ENCODE assay signal across 10 mouse cellular contexts in the genomic region with DNA sequence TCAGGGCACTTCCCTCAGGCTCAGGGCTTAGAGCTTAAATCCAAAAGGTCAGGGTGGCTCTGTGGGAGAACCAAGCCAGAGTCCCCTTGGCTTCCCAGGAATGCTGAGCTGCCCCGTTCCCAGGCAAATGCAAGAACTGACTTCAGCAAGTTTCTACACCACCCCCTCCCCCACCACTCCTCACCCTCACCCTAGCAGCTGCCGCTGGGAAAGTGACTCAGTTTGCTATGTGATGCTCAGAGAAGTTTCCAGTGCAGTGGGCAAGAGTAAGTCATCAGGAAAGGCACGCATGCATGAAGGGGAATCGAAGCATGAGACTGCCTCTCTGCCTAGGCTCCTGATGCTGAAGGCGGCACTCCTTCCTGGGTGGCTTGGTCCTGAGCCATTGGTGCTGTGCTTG. TPM values are rescaled to one million over a fixed set of nuclear protein-coding genes. Genes with fewer than 3 reads are reported as not detected.
DNase-seq lines count a peak whose midpoint lies in the region; ATAC-seq and TF ChIP-seq lines count a peak whose summit lies in the region.
"Had no signal": no experiment of that assay in that cellular context is flagged by ENCODE, and none has a peak within 500 bp of the region (broad histone marks: within the 10 kb centered on the region; RNA-seq: fewer than 3 reads in every experiment).

No protein-coding gene starts in this region.

- no peaks in the 10 kb centered on the region for H3K4me1 ChIP-seq in forebrain, postnatal 0 days (ENCODE audit: insufficient read depth)
- H3K4me1 ChIP-seq in forebrain, embryonic 16.5 days (replicated peaks; ENCODE audit: control insufficient read depth, insufficient read depth, low read length) = no peaks in the 10 kb centered on the region
- peaks cover 2% of the 10 kb centered on the region; the same call in 1 of the 2 replicates for H3K4me1 ChIP-seq in lung, postnatal 0 days (ENCODE audit: insufficient read depth, low read depth, low read length)
- no peaks in the 10 kb centered on the region for H3K4me1 ChIP-seq in lung, adult 2 months (ENCODE audit: control insufficient read depth, insufficient read depth, low read length)
- H3K4me1 ChIP-seq in embryonic fibroblast, embryonic 13.5 days (ENCODE audit: control insufficient read depth, insufficient read depth, low read length) = peaks cover 6% of the 10 kb centered on the region; the same call in 1 of the 2 replicates
- H3K4me1 ChIP-seq in stomach, embryonic 16.5 days (ENCODE audit: control insufficient read depth, insufficient read depth, low read length) = peaks cover 4% of the 10 kb centered on the region; the same call in 1 of the 2 replicates
- H3K4me1 ChIP-seq in cerebellum, adult 2 months (ENCODE audit: control insufficient read depth, insufficient read depth, low read length) = no peaks in the 10 kb centered on the region

- 39% methylated on average over 5 of the region's 5 CpGs for WGBS in forebrain, postnatal 0 days
- 46% methylated on average over 5 of the region's 5 CpGs for WGBS in forebrain, embryonic 16.5 days
- WGBS in lung, postnatal 0 days = 48% methylated on average over 5 of the region's 5 CpGs
- WGBS in lung, adult 2 months = 51% methylated on average over 5 of the region's 5 CpGs
- WGBS in stomach, embryonic 16.5 days = 47% methylated on average over 5 of the region's 5 CpGs
- WGBS in cerebellum, adult 2 months = 22% methylated on average over 5 of the region's 5 CpGs

- no peaks in the 10 kb centered on the region for H3K9me3 ChIP-seq in forebrain, postnatal 0 days (ENCODE audit: low read length)
- H3K9me3 ChIP-seq in forebrain, embryonic 16.5 days (ENCODE audit: control insufficient read depth, low read length) = no peaks in the 10 kb centered on the region
- H3K9me3 ChIP-seq in lung, postnatal 0 days (ENCODE audit: low read length) = no peaks in the 10 kb centered on the region
- H3K9me3 ChIP-seq in stomach, embryonic 16.5 days (replicated peaks; ENCODE audit: control insufficient read depth, low read length) = no peaks in the 10 kb centered on the region
- H3K9me3 ChIP-seq: heart, embryonic 15.5 days had no signal

- H3K27me3 ChIP-seq in forebrain, postnatal 0 days (ENCODE audit: insufficient read depth, low read length) = no peaks in the 10 kb centered on the region
- H3K27me3 ChIP-seq in forebrain, embryonic 16.5 days (replicated peaks; ENCODE audit: control insufficient read depth, insufficient read depth, low read length) = no peaks in the 10 kb centered on the region
- H3K27me3 ChIP-seq in lung, postnatal 0 days (replicated peaks; ENCODE audit: insufficient read depth, low read length) = no peaks in the 10 kb centered on the region
- no peaks in the 10 kb centered on the region for H3K27me3 ChIP-seq in stomach, embryonic 16.5 days (ENCODE audit: control insufficient read depth, insufficient read depth, low read length)
- H3K27me3 ChIP-seq in cerebellum, adult 2 months (ENCODE audit: control insufficient read depth, insufficient read depth, low read length) = no peaks in the 10 kb centered on the region

- 0 out of 2 replicates have a peak, but pooled peaks cover 4% of the 10 kb centered on the region for H3K36me3 ChIP-seq in forebrain, postnatal 0 days (ENCODE audit: insufficient read depth)
- no peaks in the 10 kb centered on the region for H3K36me3 ChIP-seq in forebrain, embryonic 16.5 days (ENCODE audit: control insufficient read depth, insufficient read depth)
- H3K36me3 ChIP-seq in lung, postnatal 0 days (ENCODE audit: insufficient read depth, low read length) = no peaks in the 10 kb centered on the region
- H3K36me3 ChIP-seq in stomach, embryonic 16.5 days (ENCODE audit: control insufficient read depth, insufficient read depth, low read length) = no peaks in the 10 kb centered on the region
- H3K36me3 ChIP-seq: heart, embryonic 15.5 days had no signal

- no peak for TF ChIP-seq POLR2A in lung, adult 2 months (IDR thresholded peaks at IDR 0.05; ENCODE audit: borderline replicate concordance, extremely low read depth, low read depth, low read length)
- TF ChIP-seq POLR2A in embryonic fibroblast, embryonic 13.5 days (IDR thresholded peaks at IDR 0.05; ENCODE audit: low read depth, low read length) = no peak
- TF ChIP-seq POLR2A in cerebellum, adult 2 months (IDR thresholded peaks at IDR 0.05; ENCODE audit: borderline replicate concordance, insufficient read depth, low read length) = no peak

- no peak overlapping the region for H3K27ac ChIP-seq in forebrain, postnatal 0 days (ENCODE audit: low read depth, low read length)
- H3K27ac ChIP-seq in forebrain, embryonic 16.5 days (ENCODE audit: low read length) = no peak overlapping the region
- no peak overlapping the region for H3K27ac ChIP-seq in lung, postnatal 0 days (ENCODE audit: low read length)
- peak overlapping the region; percentile 63 for H3K27ac ChIP-seq in embryonic fibroblast, embryonic 13.5 days (ENCODE audit: insufficient read depth, low read length)
- H3K27ac ChIP-seq in stomach, embryonic 16.5 days (ENCODE audit: low read length) = peak overlapping the region; percentile 25; the same call in 1 of the 2 replicates
- no peak overlapping the region for H3K27ac ChIP-seq in cerebellum, adult 2 months (ENCODE audit: insufficient read depth, low read length)
- H3K27ac ChIP-seq: heart, embryonic 15.5 days had no signal

- no peak for TF ChIP-seq CTCF in forebrain, postnatal 0 days (IDR thresholded peaks at IDR 0.05; ENCODE audit: low read depth)
- TF ChIP-seq CTCF in lung, postnatal 0 days (IDR thresholded peaks at IDR 0.05) = no peak
- TF ChIP-seq CTCF in lung, adult 2 months (IDR thresholded peaks at IDR 0.05; ENCODE audit: insufficient read depth, low read length) = no peak
- no peak for TF ChIP-seq CTCF in embryonic fibroblast, embryonic 13.5 days (IDR thresholded peaks at IDR 0.05; ENCODE audit: borderline replicate concordance, insufficient read depth, low read length)
- no peak for TF ChIP-seq CTCF in cerebellum, adult 2 months (IDR thresholded peaks at IDR 0.05; ENCODE audit: borderline replicate concordance, insufficient read depth, low read depth, low read length)

- TF ChIP-seq EP300 in lung, postnatal 0 days (IDR thresholded peaks at IDR 0.05) = no peak

- no peak overlapping the region for H3K4me2 ChIP-seq in forebrain, postnatal 0 days (ENCODE audit: low read depth)
- H3K4me2 ChIP-seq in forebrain, embryonic 16.5 days (ENCODE audit: low read length) = no peak overlapping the region
- no peak overlapping the region for H3K4me2 ChIP-seq in lung, postnatal 0 days (replicated peaks; ENCODE audit: low read depth, low read length)
- no peak overlapping the region for H3K4me2 ChIP-seq in stomach, embryonic 16.5 days (ENCODE audit: low read depth, low read length)
- H3K4me2 ChIP-seq: heart, embryonic 15.5 days had no signal

- no peak for ATAC-seq in forebrain, postnatal 0 days
- no peak for ATAC-seq in forebrain, embryonic 16.5 days
- ATAC-seq in lung, postnatal 0 days = peak; percentile 41
- ATAC-seq in stomach, embryonic 16.5 days (ENCODE audit: insufficient read depth, low FRiP score) = no peak

- H3K4me3 ChIP-seq in forebrain, postnatal 0 days (ENCODE audit: low read depth, low read length) = no peak overlapping the region
- no peak overlapping the region for H3K4me3 ChIP-seq in forebrain, embryonic 16.5 days (replicated peaks; ENCODE audit: low read length)
- no peak overlapping the region for H3K4me3 ChIP-seq in lung, postnatal 0 days (ENCODE audit: low read depth, low read length)
- H3K4me3 ChIP-seq in lung, adult 2 months (replicated peaks; ENCODE audit: extremely low read depth, low read depth, low read length) = no peak overlapping the region
- H3K4me3 ChIP-seq in embryonic fibroblast, embryonic 13.5 days (ENCODE audit: insufficient read depth, low read length) = no peak overlapping the region
- no peak overlapping the region for H3K4me3 ChIP-seq in stomach, embryonic 16.5 days (replicated peaks; ENCODE audit: low read length)
- H3K4me3 ChIP-seq in cerebellum, adult 2 months (replicated peaks; ENCODE audit: insufficient read depth, low read depth, low read length) = no peak overlapping the region
- H3K4me3 ChIP-seq: heart, embryonic 15.5 days had no signal

- H3K9ac ChIP-seq in forebrain, postnatal 0 days = no peak overlapping the region
- H3K9ac ChIP-seq in forebrain, embryonic 16.5 days (replicated peaks; ENCODE audit: low read depth, low read length) = no peak overlapping the region
- H3K9ac ChIP-seq in lung, postnatal 0 days (replicated peaks; ENCODE audit: low read depth) = no peak overlapping the region
- H3K9ac ChIP-seq in stomach, embryonic 16.5 days (ENCODE audit: low read length) = no peak overlapping the region
- H3K9ac ChIP-seq: heart, embryonic 15.5 days had no signal

- peak; percentile 5 for DNase-seq in forebrain, postnatal 0 days
- peak; percentile 55 for DNase-seq in lung, postnatal 0 days (ENCODE audit: low spot score)
- DNase-seq in lung, adult 2 months = no peak
- DNase-seq in cerebellum, adult 2 months = no peak
- DNase-seq in right cerebral cortex, postnatal 36 days (ENCODE audit: low spot score in 2 of 2) = no peak
- DNase-seq: cerebellum, postnatal 36 days had no signal

RNA-seq across cellular contexts. Expression of a gene that starts 34.1 kb away (rescaled TPM):
- total RNA-seq in forebrain, postnatal 0 days (2014; rRNA removed) = 18.3 and 32.1 TPM in 2 replicates
- polyA plus RNA-seq in forebrain, postnatal 0 days (2015; fragmentation: Nextera tagmentation; extraction: Ambion mirVana) = 12.5 and 13.4 TPM in 2 replicates
- polyA plus RNA-seq in forebrain, embryonic 16.5 days (2015; fragmentation: Nextera tagmentation; extraction: Ambion mirVana) = 13.0 and 15.9 TPM in 2 replicates
- 15.0 and 15.9 TPM in 2 replicates for polyA plus RNA-seq in lung, postnatal 0 days (2015; fragmentation: Nextera tagmentation; extraction: Ambion mirVana)
- 42.8 and 53.8 TPM in 2 replicates for polyA plus RNA-seq in lung, adult 2 months (2012; rRNA removed)
- polyA plus RNA-seq in embryonic fibroblast, embryonic 13.5 days (2011; ENCODE audit: insufficient read length, low read depth, missing spikeins) = 22.4 and 24.9 TPM in 2 replicates
- 15.1 and 15.9 TPM in 2 replicates for polyA plus RNA-seq in stomach, embryonic 16.5 days (2015; fragmentation: Nextera tagmentation; extraction: Ambion mirVana)
- 33.3 and 33.7 TPM in 2 replicates for polyA plus RNA-seq in cerebellum, adult 2 months (2012; rRNA removed)

RNA-seq across cellular contexts. Expression of a gene that starts 42.1 kb away (rescaled TPM):
- 10.6 and 12.3 TPM in 2 replicates for total RNA-seq in forebrain, postnatal 0 days (2014; rRNA removed)
- polyA plus RNA-seq in forebrain, postnatal 0 days (2015; fragmentation: Nextera tagmentation; extraction: Ambion mirVana) = 2.7 and 3.5 TPM in 2 replicates
- polyA plus RNA-seq in forebrain, embryonic 16.5 days (2015; fragmentation: Nextera tagmentation; extraction: Ambion mirVana) = 9.1 and 9.3 TPM in 2 replicates
- polyA plus RNA-seq in lung, postnatal 0 days (2015; fragmentation: Nextera tagmentation; extraction: Ambion mirVana) = 3.4 and 4.4 TPM in 2 replicates
- 4.2 and 4.5 TPM in 2 replicates for polyA plus RNA-seq in lung, adult 2 months (2012; rRNA removed)
- 5.5 and 5.6 TPM in 2 replicates for polyA plus RNA-seq in embryonic fibroblast, embryonic 13.5 days (2011; ENCODE audit: insufficient read length, low read depth, missing spikeins)
- polyA plus RNA-seq in stomach, embryonic 16.5 days (2015; fragmentation: Nextera tagmentation; extraction: Ambion mirVana) = 7.0 and 7.6 TPM in 2 replicates
- 6.3 and 6.4 TPM in 2 replicates for polyA plus RNA-seq in cerebellum, adult 2 months (2012; rRNA removed)

Comparison
In these comparisons a context has a peak if more than half of its experiments do, and no peak if none do; other contexts are left out.
1. DNase-seq: peak in forebrain, postnatal 0 days (single experiment) and lung, postnatal 0 days (single experiment); none in lung, adult 2 months (single experiment), cerebellum, adult 2 months (0 of 2) and right cerebral cortex, postnatal 36 days (0 of 2).
2. H3K27ac ChIP-seq: peak in embryonic fibroblast, embryonic 13.5 days (single experiment) and stomach, embryonic 16.5 days (single experiment); none in forebrain, postnatal 0 days (single experiment), forebrain, embryonic 16.5 days (single experiment), lung, postnatal 0 days (single experiment) and cerebellum, adult 2 months (single experiment).